Mouse (Mus musculus) embryonic facial prominence, embryonic 13.5 days (tissue): ENCODE data around the gene Twf2. TPM values are rescaled to one million over a fixed set of nuclear protein-coding genes. Genes with fewer than 3 reads are reported as not detected.

Source experiments
- microRNA counts: library from miRNA; unstranded; fragments of <30 nt; microRNA quantifications from one replicate; lab custom pipeline; 2016
- microRNA-seq: library from miRNA; unstranded; fragments of <30 nt; microRNA quantifications from one replicate; pipeline ENCODE4, GENCODE M21; 2016
- polyA plus RNA-seq: library from polyadenylated mRNA; unstranded; fragments of >200 nt; fragmentation: Nextera tagmentation; extraction: Ambion mirVana; gene quantifications from 2 replicates; pipeline ENCODE4 v1.2.1, GENCODE M21; 2015

Gene Twf2
- polyA plus RNA-seq, 1 experiment from 2014 or later, result 60.5 TPM

MicroRNAs within 50 kb of the gene (microRNA counts, 519-probe panel; counts per million panel counts)
- microRNA mmu-let-7g (lab: Ali Mortazavi, UCI), result 5,513 counts per million, percentile 97 among the panel's probes with 10 or more counts

Small RNAs within 50 kb of the gene (microRNA-seq; reads per million reads assigned to microRNA genes)
- gene Mir135a-1 (8.5 reads per million, percentile 26 among the genes with 10 or more reads in this experiment), gene Mirlet7g (58,482 reads per million, percentile 99 among the genes with 10 or more reads in this experiment)

Other genes starting within 250 kb of the Twf2 start
- 0.10 TPM in 1 of 2 replicates, not detected in the other for gene Col6a5, start 242.5 kb upstream of the Twf2 start, polyA plus RNA-seq
- 0.21 and 0.37 TPM in 2 replicates for gene Col6a4, start 106.3 kb upstream of the Twf2 start, polyA plus RNA-seq
- 4.3 and 4.6 TPM in 2 replicates for gene Glyctk, start 45.0 kb upstream of the Twf2 start, polyA plus RNA-seq
- gene Wdr82, start 32.2 kb upstream of the Twf2 start, polyA plus RNA-seq, result 28.4 and 30.3 TPM in 2 replicates
- gene Ppm1m, start 3.4 kb upstream of the Twf2 start, polyA plus RNA-seq, result 49.3 and 49.5 TPM in 2 replicates
- not detected in 2 replicates for gene Tlr9, start 19.5 kb downstream of the Twf2 start, polyA plus RNA-seq
- gene Alas1, start 45.5 kb downstream of the Twf2 start, polyA plus RNA-seq, result 97.7 and 108 TPM in 2 replicates
- gene Poc1a, start 78.0 kb downstream of the Twf2 start, polyA plus RNA-seq, result 22.9 and 26.0 TPM in 2 replicates
- gene Dusp7, start 165.5 kb downstream of the Twf2 start, polyA plus RNA-seq, result 40.3 and 40.6 TPM in 2 replicates
- gene Rpl29, start 226.3 kb downstream of the Twf2 start, polyA plus RNA-seq, result 841 and 1,083 TPM in 2 replicates
- gene Acy1, start 235.2 kb downstream of the Twf2 start, polyA plus RNA-seq, result 51.8 and 55.0 TPM in 2 replicates
- gene Abhd14b, start 244.4 kb downstream of the Twf2 start, polyA plus RNA-seq, result 21.4 and 23.4 TPM in 2 replicates
- gene Abhd14a, start 244.6 kb downstream of the Twf2 start, polyA plus RNA-seq, result 74.4 and 75.2 TPM in 2 replicates